Mouse (Mus musculus) spleen, adult 2 months (tissue): ENCODE measurements around the gene Reg4.

Source experiments
- CTCF ChIP-seq: fragments of 200-500 bp; IDR thresholded peaks from 2 replicates; pipeline ENCODE4 v1.5.1; 2011; ENCODE audit warnings: mild to moderate bottlenecking, inconsistent platforms; ENCODE audit not compliant: insufficient read depth, insufficient read length, insufficient replicate concordance; ENCODE audit errors: extremely low read depth
- POLR2A ChIP-seq: fragments of 200-500 bp; IDR thresholded peaks from 2 replicates; pipeline ENCODE4 v1.6.1; 2011; ENCODE audit warnings: low read depth, low read length, inconsistent platforms

DNA sequence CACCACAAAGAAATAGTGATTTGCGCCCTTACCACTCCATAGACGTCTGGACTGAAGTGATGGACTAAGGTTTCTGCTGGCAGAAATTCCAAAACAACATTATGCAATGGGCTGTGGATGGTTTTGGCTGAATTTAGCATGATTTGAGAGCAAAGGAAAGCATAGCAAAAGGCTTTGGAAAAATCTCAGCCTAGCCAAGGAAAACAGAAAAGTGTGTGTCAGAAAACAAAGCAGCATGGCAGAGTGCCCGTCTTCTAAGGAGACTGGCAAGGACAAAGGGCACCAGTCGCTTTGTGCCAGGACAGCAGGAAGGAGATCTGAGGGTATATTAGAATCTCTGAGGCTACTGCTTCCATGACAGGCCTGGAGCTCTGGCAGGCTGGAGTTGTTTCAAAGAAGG is 43.6 kb upstream of the Reg4 start:
- TF ChIP-seq CTCF (no peak), POLR2A (no peak)
